Mouse (Mus musculus): Measurements from ENCODE around the gene Rtn4rl1.

The Rtn4rl1 gene

GRCm38 (mm10) chr11:75193256-75194071, at the start of gene Rtn4rl1:
TSS of gene Rtn4rl1 (plus strand) at chr11:75193783.
- no peak for DNase-seq (ENCODE audit: low spot score in 2 of 2)

- DNase-seq (ENCODE audit: low spot score in 2 of 2) = no peak
Measured at GRCm38 (mm10) chr11:75145841-75146240, 47.7 kb upstream of the Rtn4rl1 start.

- no peak for DNase-seq (ENCODE audit: low spot score in 2 of 2)
Measured at GRCm38 (mm10) chr11:75147106-75147845, 46.3 kb upstream of the Rtn4rl1 start.

GRCm38 (mm10) chr11:75147846-75148168, 45.8 kb upstream of the Rtn4rl1 start:
- no peak for DNase-seq (ENCODE audit: low spot score in 2 of 2)

- DNase-seq (ENCODE audit: low spot score in 2 of 2) = no peak
Measured at GRCm38 (mm10) chr11:75148332-75149035, 45.1 kb upstream of the Rtn4rl1 start.

- no peak for DNase-seq (ENCODE audit: low spot score in 2 of 2)
Measured at GRCm38 (mm10) chr11:75150346-75150745, 43.2 kb upstream of the Rtn4rl1 start.

GRCm38 (mm10) chr11:75152603-75153557, 40.7 kb upstream of the Rtn4rl1 start:
- no peak for DNase-seq (ENCODE audit: low spot score in 2 of 2)

- no peak for DNase-seq (ENCODE audit: low spot score in 2 of 2)
Measured at GRCm38 (mm10) chr11:75154053-75154585, 39.5 kb upstream of the Rtn4rl1 start.

- DNase-seq (ENCODE audit: low spot score in 2 of 2) = no peak
Measured at GRCm38 (mm10) chr11:75155985-75156384, 37.6 kb upstream of the Rtn4rl1 start.

- no peak for DNase-seq (ENCODE audit: low spot score in 2 of 2)
Measured at GRCm38 (mm10) chr11:75156416-75156815, 37.2 kb upstream of the Rtn4rl1 start.

GRCm38 (mm10) chr11:75157037-75157436, 36.5 kb upstream of the Rtn4rl1 start:
- DNase-seq (ENCODE audit: low spot score in 2 of 2) = no peak

GRCm38 (mm10) chr11:75157901-75158300, 35.7 kb upstream of the Rtn4rl1 start:
- DNase-seq (ENCODE audit: low spot score in 2 of 2) = no peak

GRCm38 (mm10) chr11:75158432-75158831, 35.2 kb upstream of the Rtn4rl1 start:
- no peak for DNase-seq (ENCODE audit: low spot score in 2 of 2)

- DNase-seq (ENCODE audit: low spot score in 2 of 2) = no peak
Measured at GRCm38 (mm10) chr11:75159564-75159963, 34.0 kb upstream of the Rtn4rl1 start.

GRCm38 (mm10) chr11:75160954-75161353, 32.6 kb upstream of the Rtn4rl1 start:
- DNase-seq (ENCODE audit: low spot score in 2 of 2) = no peak

GRCm38 (mm10) chr11:75161417-75162008, 32.1 kb upstream of the Rtn4rl1 start:
- no peak for DNase-seq (ENCODE audit: low spot score in 2 of 2)

GRCm38 (mm10) chr11:75162591-75163080, 30.9 kb upstream of the Rtn4rl1 start:
- DNase-seq (ENCODE audit: low spot score in 2 of 2) = no peak

GRCm38 (mm10) chr11:75163379-75163778, 30.2 kb upstream of the Rtn4rl1 start:
- DNase-seq (ENCODE audit: low spot score in 2 of 2) = no peak

GRCm38 (mm10) chr11:75164051-75164450, 29.5 kb upstream of the Rtn4rl1 start:
- no peak for DNase-seq (ENCODE audit: low spot score in 2 of 2)

- DNase-seq (ENCODE audit: low spot score in 2 of 2) = no peak
Measured at GRCm38 (mm10) chr11:75164750-75165149, 28.8 kb upstream of the Rtn4rl1 start.

Data from spleen, postnatal 14 days (tissue).